Mouse (Mus musculus): ENCODE measurements around the gene Lingo2.

The Lingo2 gene

GRCm38 (mm10) chr4:36951150-36951954, at the start of gene Lingo2:
Lingo2 (minus strand) TSS chr4:36951747.
- DNase-seq (ENCODE audit: extremely low spot score, low read depth, low spot score), result no peak

- DNase-seq (ENCODE audit: extremely low spot score, low read depth, low spot score), result no peak
These were observed 21.8 kb upstream of the Lingo2 start for GRCm38 (mm10) chr4:36973358-36973757.

DNA sequence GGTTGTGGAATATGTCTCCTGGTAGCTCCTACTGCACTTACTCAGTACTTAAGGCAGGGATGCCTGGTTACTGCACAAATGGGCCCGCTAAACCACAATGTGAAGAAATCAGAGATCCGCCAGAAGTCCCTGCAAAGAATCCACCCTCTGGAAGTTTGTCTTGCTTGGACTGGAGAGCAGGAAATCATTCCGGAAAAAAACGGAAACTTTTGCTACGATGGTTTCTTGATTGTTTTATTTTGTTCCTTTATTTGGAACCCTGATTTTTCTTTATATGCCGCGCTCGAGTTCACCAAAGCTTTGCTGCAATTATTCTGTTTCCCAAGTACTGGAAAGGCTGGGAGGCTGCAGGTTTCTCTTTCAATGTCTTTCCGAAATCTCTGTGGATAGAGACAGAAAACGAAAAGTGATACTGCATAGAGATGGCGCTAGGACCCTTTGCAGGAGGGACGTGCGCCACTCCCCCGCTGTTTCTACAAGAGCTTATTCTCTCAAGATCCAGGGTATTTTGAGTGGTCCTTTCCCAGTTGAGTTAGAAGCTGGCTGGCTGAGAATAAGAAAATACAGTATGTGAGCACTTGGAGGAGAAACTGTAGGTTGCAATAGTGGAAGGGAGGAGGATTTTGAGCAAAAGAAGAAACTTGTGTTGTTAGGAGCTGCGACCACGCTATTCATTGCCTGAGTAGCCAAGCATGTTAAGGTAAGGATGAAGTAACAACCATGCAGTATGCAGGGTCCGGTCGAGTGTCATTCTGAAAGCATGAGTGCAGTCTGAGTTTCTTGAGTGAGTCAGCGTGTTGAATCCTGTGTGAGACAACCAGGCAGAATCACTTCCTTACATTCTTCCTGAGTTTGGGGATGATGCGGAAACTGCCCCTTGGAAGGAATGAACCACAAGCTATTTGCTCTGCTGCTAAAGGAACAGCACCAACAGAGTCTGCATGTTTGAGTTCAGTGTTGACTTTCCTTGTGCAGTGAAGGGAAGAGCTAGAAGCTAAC, 1.2 kb upstream of the Lingo2 start:
- DNase-seq (ENCODE audit: extremely low spot score, low read depth, low spot score), result no peak

DNA sequence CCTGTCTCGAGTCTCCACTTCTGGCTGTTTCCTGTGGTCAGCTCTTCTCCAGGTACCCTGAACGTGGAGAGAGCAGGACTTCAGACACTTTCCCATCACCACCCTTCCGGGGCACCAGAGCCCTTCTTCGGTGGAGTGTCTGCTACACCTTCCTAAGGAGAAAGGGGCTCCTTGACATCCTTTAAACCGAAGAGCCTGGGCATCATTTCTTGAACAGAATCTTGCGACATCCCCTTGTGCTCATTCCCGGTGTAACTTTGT, 338 bp upstream of the Lingo2 start:
- DNase-seq (ENCODE audit: extremely low spot score, low read depth, low spot score), result no peak

DNA sequence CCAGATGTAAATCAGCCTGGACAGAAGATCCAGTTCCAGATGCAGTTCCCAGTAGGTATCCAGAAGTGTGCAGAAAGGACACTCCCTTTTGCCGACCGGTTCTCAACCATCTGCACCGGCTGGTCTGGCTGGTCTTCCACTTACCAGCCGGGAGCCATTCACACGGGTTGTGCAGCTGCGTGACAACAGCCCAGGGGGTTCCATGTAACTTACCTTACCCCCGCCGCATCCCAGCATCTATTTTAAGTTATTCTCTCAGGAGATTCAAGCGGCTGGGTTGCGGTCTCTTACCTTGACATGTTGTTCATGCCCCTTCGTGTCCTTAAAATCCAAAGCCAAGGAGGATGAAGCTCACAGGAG, 777 bp downstream of the Lingo2 start:
- DNase-seq (ENCODE audit: extremely low spot score, low read depth, low spot score), result no peak

DNA sequence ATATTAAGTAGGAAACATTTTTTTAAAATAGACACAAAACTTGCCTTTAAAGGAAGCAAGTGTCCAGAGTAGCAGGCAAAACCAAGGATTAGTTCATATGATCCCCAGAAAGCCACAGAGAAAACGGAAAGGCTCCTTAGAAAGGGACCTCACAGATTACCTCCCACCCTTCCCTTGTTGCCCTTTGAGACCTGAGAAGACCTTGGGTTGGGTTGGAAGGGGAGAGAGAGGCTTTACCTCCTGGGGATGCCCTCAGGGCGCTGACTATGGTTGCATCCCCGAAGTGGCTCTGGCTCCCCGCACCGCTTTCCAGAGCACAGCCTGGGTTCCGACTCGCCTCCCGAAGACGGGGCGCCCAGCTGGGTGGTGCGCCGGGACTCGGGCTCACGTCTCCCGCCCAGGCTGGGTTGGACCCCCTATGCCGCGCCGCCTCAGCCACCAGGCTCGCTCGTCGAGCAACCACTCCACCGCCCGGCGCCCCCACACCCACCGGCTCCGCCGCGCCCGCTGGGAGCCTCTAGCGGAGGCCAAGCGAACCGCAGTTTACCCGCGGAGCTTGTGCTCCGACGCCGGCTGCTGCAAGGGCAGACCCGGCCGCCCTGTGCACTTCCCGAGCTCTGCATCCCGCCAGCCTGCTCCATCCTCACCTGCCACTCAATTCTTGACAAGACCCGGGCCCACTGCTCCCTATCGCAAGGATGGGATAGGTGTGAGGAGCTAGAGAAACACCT, 1.4 kb downstream of the Lingo2 start:
- DNase-seq (ENCODE audit: extremely low spot score, low read depth, low spot score), result no peak

GRCm38 (mm10) chr4:36890810-36891209, 60.7 kb downstream of the Lingo2 start:
- no peak for DNase-seq (ENCODE audit: extremely low spot score, low read depth, low spot score)

GRCm38 (mm10) chr4:36890365-36890764, 61.2 kb downstream of the Lingo2 start:
- DNase-seq (ENCODE audit: extremely low spot score, low read depth, low spot score), result no peak

DNA sequence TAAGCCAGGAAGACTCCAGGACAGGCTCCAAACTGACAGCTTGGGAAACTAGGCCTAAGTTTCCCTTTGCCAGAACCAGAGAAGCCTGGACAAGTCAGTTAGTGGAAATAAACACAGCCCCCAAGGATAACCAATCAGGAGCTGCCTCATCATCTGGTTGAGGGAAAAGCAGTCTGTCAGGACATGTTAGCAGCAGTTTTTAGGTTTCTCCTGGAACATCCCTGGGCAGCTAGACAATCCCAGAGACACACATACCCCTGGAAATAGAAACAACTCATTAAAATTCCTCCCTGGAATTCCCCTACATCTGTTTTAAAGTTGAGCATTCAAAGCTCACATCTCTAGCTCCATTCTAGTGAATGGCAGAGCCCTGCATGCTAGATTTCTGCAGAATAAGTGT, 76.8 kb downstream of the Lingo2 start:
- DNase-seq (ENCODE audit: extremely low spot score, low read depth, low spot score), result no peak

DNA sequence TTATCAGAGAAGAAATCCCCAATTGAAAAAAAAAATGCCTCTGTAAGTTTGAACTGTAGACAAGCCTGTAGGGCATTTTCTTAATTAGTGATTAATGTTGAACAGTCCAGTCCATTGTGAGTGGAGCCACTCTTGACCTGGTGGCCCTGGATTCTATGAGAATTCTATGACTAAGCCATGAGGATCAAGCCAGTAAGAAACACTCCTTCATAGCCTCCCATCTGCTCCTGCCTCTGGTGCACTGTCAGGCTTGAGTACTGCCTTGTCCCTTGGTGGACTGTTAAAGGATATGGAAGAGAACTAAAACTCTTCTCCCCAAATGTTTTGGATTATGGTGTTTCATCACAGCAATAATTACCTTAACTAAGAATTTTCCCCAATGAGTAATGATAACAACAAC, 126.6 kb downstream of the Lingo2 start:
- no peak for DNase-seq (ENCODE audit: extremely low spot score, low read depth, low spot score)

DNA sequence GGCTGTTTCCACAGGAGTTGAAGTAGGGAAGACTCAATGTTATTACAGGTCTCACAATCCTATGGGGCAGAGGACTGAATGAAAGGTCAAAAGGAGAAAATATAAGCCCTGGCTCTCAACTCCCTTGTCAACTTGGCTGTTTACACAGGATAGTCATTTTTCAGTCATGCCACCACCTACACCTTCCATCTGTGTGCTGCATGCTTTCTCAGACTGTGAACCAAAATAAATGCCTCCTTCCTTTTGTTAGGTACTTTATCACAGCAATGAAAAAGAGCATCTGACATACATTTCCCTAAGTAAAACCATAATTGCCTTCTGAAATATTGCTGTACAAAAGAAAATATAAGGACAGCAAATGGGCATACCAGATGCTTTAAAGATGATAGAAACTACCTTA, 129.6 kb downstream of the Lingo2 start:
- no peak for DNase-seq (ENCODE audit: extremely low spot score, low read depth, low spot score)

- no peak for DNase-seq (ENCODE audit: extremely low spot score, low read depth, low spot score)
These were observed 176.5 kb downstream of the Lingo2 start for GRCm38 (mm10) chr4:36775088-36775487.

DNA sequence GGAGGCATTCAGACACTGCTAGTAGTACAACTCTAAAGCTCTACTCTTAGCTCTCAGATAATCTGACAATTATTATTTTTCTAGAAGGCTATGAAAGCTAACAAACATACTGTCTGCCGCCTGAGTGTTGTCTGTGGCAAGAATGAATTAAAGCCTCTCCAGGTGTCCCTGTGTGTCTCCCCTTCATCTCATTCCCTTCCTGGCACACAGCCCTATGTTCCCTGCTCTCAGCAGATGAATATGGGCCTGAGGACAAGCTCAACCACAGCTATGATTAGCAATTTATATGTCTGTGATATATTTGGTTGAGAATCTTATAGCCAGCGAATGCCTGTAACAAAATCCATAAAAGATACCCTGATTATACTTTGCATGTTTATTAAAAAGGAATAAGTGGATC, 220.9 kb downstream of the Lingo2 start:
- no peak for DNase-seq (ENCODE audit: extremely low spot score, low read depth, low spot score)

DNA sequence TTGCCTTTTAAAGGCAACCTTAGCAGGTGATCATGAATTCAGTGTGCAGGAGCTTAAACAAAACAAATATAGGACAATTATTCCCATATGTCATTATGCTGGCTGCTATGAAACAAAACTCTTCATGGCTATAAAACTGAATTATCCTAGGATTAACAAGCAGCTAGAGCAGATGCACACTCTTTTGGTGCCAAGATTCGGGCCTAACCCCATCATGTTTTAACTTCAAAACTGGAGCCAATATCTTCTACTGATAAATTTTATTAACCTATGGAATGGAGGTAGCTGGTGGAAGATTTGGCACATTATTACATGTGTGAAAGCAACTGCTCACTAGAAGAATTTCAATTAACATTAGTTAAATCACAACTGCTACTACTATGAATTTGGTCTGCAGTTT, 235.1 kb downstream of the Lingo2 start:
- DNase-seq (ENCODE audit: extremely low spot score, low read depth, low spot score), result no peak

DNA sequence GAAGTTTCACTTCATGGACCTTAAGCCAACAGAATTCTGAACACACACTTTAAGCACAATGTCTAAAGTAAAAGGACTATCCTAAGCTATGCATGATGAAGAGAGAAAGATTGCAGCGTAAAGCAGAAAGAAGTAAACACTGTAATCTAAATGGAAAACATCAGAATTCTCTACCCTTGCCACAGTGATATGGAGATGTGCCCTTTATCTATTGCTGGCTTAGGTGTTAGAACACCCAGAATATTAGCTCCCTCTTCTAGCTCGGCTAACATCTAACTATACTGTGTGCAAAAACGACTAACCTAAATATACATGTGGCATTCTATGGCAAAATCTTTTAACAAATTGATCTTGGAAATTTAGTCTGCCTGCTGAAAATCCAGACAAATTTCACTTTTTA, 252.7 kb downstream of the Lingo2 start:
- DNase-seq (ENCODE audit: extremely low spot score, low read depth, low spot score), result no peak

- DNase-seq (ENCODE audit: extremely low spot score, low read depth, low spot score), result no peak
These were observed 254.7 kb downstream of the Lingo2 start for GRCm38 (mm10) chr4:36696810-36697209.

DNA sequence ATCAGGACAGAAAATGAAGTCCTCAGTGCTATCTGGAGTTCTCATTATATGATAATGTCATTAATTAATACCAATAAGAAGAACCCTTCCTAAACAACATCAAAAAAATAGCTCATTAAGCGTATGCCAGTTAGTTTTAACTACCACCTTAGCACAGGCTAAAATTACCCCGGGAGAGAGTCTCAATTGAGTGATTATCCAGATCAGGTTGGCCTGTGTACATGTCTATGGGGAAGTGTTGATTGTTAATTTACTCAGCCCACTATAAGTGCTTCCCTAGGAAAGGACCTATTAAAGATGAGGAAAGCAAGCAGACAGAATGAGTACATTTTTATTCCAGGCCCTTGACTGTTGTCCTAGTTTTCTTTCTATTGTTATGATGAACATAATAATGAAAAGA, 291.6 kb downstream of the Lingo2 start:
- no peak for DNase-seq (ENCODE audit: extremely low spot score, low read depth, low spot score)

DNA sequence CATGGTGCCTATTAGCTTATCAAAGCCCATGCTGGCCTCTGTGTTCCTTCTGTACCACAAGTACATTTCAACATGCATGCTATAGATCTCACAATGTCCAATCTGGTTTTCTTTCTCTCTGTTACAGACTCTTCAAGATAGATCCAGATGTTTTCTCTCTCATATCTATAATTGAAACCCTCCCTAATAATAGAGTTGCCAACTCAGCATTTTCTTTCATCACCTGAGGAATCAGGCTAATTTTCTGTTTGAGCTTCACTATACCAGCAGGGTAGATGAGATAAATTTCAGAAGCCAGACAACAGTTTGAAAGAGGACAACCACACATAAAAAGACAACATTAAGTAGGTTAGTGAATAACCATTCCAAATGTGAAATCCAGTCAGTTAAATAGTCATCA, 303.8 kb downstream of the Lingo2 start:
- DNase-seq (ENCODE audit: extremely low spot score, low read depth, low spot score), result no peak

DNA sequence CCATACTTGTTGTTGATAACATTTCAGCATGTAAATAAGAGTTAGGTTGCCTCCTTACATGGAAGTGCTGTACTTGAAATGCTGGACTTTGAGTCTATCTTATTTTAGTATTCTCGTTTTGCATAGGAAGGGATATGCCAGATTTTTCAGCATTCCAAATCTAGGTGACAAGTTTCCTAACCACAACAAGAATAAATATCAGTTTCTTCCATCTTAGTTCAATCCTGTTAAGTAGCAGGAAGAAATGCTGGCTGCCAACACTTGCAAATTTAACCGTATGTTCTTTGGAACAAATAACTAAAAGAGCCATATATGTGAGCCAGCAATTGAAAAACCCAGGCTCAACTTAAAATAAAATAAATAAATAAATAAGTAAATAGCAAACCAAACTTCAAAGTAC, 315.9 kb downstream of the Lingo2 start:
- DNase-seq (ENCODE audit: extremely low spot score, low read depth, low spot score), result no peak

GRCm38 (mm10) chr4:36576801-36577200, 374.7 kb downstream of the Lingo2 start:
- no peak for DNase-seq (ENCODE audit: extremely low spot score, low read depth, low spot score)

GRCm38 (mm10) chr4:36576256-36576655, 375.3 kb downstream of the Lingo2 start:
- DNase-seq (ENCODE audit: extremely low spot score, low read depth, low spot score), result no peak

DNA sequence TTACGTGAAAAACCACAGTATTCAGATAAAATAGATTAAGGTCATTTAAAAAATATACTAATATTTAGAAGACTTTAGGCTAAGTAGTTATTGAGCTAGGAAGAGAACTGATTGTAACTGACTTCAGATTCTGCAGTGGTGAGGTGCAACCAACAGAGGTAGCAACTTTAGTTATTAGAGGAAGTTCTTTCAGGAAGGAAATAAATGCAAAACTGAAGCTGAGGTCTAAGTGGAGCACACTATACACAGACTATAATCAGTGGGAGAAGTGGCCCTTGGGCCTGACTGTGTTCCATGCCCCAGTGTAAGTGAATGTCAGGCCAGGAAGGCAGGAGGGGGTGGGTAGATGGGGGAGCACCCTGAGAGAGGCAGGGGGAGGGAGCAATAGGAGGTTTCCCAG, 385.0 kb downstream of the Lingo2 start:
- DNase-seq (ENCODE audit: extremely low spot score, low read depth, low spot score), result no peak
